Mouse (Mus musculus): Measurements from ENCODE around the gene Taf5. TPM values are rescaled to one million over a fixed set of nuclear protein-coding genes. Genes with fewer than 3 reads are reported as not detected.

Taf5 gene
- polyA plus RNA-seq, 1 experiment from 2014 or later: 4.4 TPM

Other genes with a start within 250 kb of the Taf5 start
- gene Ina, start 53.0 kb upstream of the Taf5 start, polyA plus RNA-seq (2015; fragmentation: Nextera tagmentation; extraction: Ambion mirVana): 413 and 454 TPM in 2 replicates
- gene Nt5c2, start 52.6 kb upstream of the Taf5 start, polyA plus RNA-seq (2015; fragmentation: Nextera tagmentation; extraction: Ambion mirVana): 77.6 and 80.6 TPM in 2 replicates
- 26.8 and 30.2 TPM in 2 replicates for gene Pcgf6, start 16.8 kb upstream of the Taf5 start, polyA plus RNA-seq (2015; fragmentation: Nextera tagmentation; extraction: Ambion mirVana)
- 1,339 and 1,421 TPM in 2 replicates for gene Usmg5, start 22.9 kb downstream of the Taf5 start, polyA plus RNA-seq (2015; fragmentation: Nextera tagmentation; extraction: Ambion mirVana)
- 4.4 and 5.0 TPM in 2 replicates for gene Pdcd11, start 23.0 kb downstream of the Taf5 start, polyA plus RNA-seq (2015; fragmentation: Nextera tagmentation; extraction: Ambion mirVana)
- 1.8 and 1.9 TPM in 2 replicates for gene Calhm2, start 70.5 kb downstream of the Taf5 start, polyA plus RNA-seq (2015; fragmentation: Nextera tagmentation; extraction: Ambion mirVana)
- not detected in 2 replicates for gene Calhm1, start 76.5 kb downstream of the Taf5 start, polyA plus RNA-seq (2015; fragmentation: Nextera tagmentation; extraction: Ambion mirVana)
- 0.15 TPM in 1 of 2 replicates, not detected in the other for gene Calhm3, start 90.0 kb downstream of the Taf5 start, polyA plus RNA-seq (2015; fragmentation: Nextera tagmentation; extraction: Ambion mirVana)
- 15.0 and 16.0 TPM in 2 replicates for gene Neurl1a, start 111.1 kb downstream of the Taf5 start, polyA plus RNA-seq (2015; fragmentation: Nextera tagmentation; extraction: Ambion mirVana)

All from hindbrain, embryonic 16.5 days (tissue).